In the genomic region with DNA sequence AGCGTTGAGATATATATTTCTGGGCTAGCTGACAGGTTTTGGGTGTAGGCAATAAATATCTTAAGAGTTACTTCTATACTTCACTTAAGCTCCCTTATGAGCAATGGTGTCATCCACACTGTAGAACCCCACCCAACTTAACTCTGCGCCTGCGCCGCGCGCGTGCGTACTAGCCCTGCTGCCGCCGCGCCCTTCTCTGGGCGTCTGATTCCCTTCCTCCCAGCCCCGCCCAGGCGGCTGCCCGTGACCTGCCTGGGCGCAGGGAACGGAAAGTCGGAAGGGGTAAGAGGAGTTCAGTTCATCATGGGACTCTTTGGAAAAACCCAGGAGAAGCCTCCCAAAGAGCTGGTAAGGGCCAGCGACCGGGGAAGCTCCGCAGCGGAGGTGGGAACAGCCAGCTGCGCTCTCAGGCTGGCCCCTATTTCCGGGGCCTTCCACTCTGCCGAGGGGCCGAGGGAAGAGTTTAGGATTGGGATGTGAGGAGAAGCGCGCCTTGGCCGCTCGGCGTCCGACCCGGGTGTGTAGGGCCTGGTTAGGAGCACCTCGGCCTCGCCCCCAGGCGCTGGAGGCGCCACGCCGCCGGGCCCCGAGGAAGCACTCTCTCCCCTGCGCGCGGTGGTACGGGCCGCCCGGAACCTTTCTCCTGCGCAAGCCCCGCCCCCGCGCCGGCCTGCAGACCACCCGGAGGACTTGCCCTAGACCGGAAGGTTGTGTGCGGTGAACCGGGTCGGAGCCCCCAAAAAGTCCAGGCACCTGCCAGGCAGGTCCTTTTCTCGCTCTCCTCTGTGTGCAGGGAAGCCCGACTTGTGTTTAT, we compare ENCODE assay signal across 8 mouse cellular contexts. TPM values are rescaled to one million over a fixed set of nuclear protein-coding genes. Genes with fewer than 3 reads are reported as not detected.
DNase-seq lines count a peak whose midpoint lies in the region; ATAC-seq and TF ChIP-seq lines count a peak whose summit lies in the region.

A gene (plus strand): TSS at position 112 of the 814 bp plus-strand sequence.

- peak within 1 kb of the TSS; percentile 90 for H3K27ac ChIP-seq in MEL (ENCODE audit: control insufficient read depth, low read depth, low read length)
- peak within 1 kb of the TSS; percentile 99 for H3K27ac ChIP-seq in cerebellum, adult 2 months (ENCODE audit: insufficient read depth, low read length)
- peak within 1 kb of the TSS; percentile 99 for H3K27ac ChIP-seq in lung, embryonic 16.5 days (ENCODE audit: low read length)

- H3K4me3 ChIP-seq in MEL (ENCODE audit: control insufficient read depth in 1 of 2, insufficient read depth in 1 of 2, low read depth in 2 of 2, low read length in 2 of 2), result peak within 1 kb of the TSS; percentile 80 to 85
- peak within 1 kb of the TSS; percentile 87 for H3K4me3 ChIP-seq in cerebellum, adult 2 months (replicated peaks; ENCODE audit: insufficient read depth, low read depth, low read length)
- H3K4me3 ChIP-seq in lung, embryonic 16.5 days (ENCODE audit: low read length), result peak within 1 kb of the TSS; percentile 68

- TF ChIP-seq CTCF in MEL (IDR thresholded peaks at IDR 0.05 in 2 of 3, conservative IDR thresholded peaks at IDR 0.05 in 1 of 3; ENCODE audit: control insufficient read depth in 1 of 3, insufficient read depth in 1 of 3, low read depth in 2 of 3, low read length in 3 of 3, poor library complexity in 1 of 3, severe bottlenecking in 1 of 3), result no peak
- no peak for TF ChIP-seq CTCF in cerebellum, adult 2 months (IDR thresholded peaks at IDR 0.05; ENCODE audit: borderline replicate concordance, insufficient read depth, low read depth, low read length)

- TF ChIP-seq RAD21 in MEL (IDR thresholded peaks at IDR 0.05; ENCODE audit: low read depth, low read length), result no peak

- TF ChIP-seq POLR2A in MEL (IDR thresholded peaks at IDR 0.05; ENCODE audit: control insufficient read depth in 1 of 2, insufficient read depth in 1 of 2, low read depth in 1 of 2, low read length in 2 of 2, poor library complexity in 1 of 2), result peak; percentile 44 to 87; a peak in 2 of 4 replicates
- peak; percentile 66; the same call in 1 of the 2 replicates for TF ChIP-seq POLR2A in cerebellum, adult 2 months (IDR thresholded peaks at IDR 0.05; ENCODE audit: borderline replicate concordance, insufficient read depth, low read length)

- under 1% methylated on average over 59 of the region's 59 CpGs for WGBS in cerebellum, adult 2 months
- WGBS in lung, embryonic 16.5 days, result under 1% methylated on average over 59 of the region's 59 CpGs

- ATAC-seq in hematopoietic stem cell, adult 5-6 weeks (replicated peaks in 1 of 2; ENCODE audit: insufficient read depth in 1 of 2, low FRiP score in 2 of 2, low TSS enrichment in 1 of 2, low read depth in 1 of 2, poor library complexity in 2 of 2, severe bottlenecking in 2 of 2), result peak; percentile 93 to 95
- peak; percentile 99 for ATAC-seq in lung, embryonic 16.5 days (ENCODE audit: low read depth)

- no peaks in the 10 kb centered on the region; a peak in 2 of 4 replicates for H3K27me3 ChIP-seq in MEL (ENCODE audit: control insufficient read depth in 1 of 2, insufficient read depth in 2 of 2, low read length in 2 of 2)
- H3K27me3 ChIP-seq in cerebellum, adult 2 months (ENCODE audit: control insufficient read depth, insufficient read depth, low read length), result no peaks in the 10 kb centered on the region
- H3K27me3 ChIP-seq in lung, embryonic 16.5 days (ENCODE audit: control insufficient read depth, insufficient read depth, low read depth, low read length), result no peaks in the 10 kb centered on the region

- H3K4me2 ChIP-seq in lung, embryonic 16.5 days (ENCODE audit: low read depth, low read length), result peak within 1 kb of the TSS; percentile 57

- no peaks in the 10 kb centered on the region for H3K9me3 ChIP-seq in MEL (replicated peaks; ENCODE audit: insufficient read depth, low read length)
- no peaks in the 10 kb centered on the region for H3K9me3 ChIP-seq in lung, embryonic 16.5 days (ENCODE audit: control insufficient read depth, low read length)

- peak; percentile 96 for DNase-seq in MEL (ENCODE audit: low read depth, low spot score)
- DNase-seq in cerebellum, adult 2 months, result peak; percentile 95 to 97
- peak; percentile 92 for DNase-seq in forelimb bud, embryonic 11.5 days (ENCODE audit: low read depth, low spot score)
- DNase-seq in layer of hippocampus, adult 9-10 months (ENCODE audit: low spot score), result peak; percentile 92
- peak; percentile 99 for DNase-seq in ovary, postnatal 10 days (ENCODE audit: low spot score)
- peak; percentile 91 to 95 for DNase-seq in thymus, postnatal 10 days (ENCODE audit: low spot score in 2 of 2)

- peaks cover 0 to 14% of the 10 kb centered on the region in 2 experiments; a peak in 2 of 4 replicates for H3K36me3 ChIP-seq in MEL (ENCODE audit: control insufficient read depth in 1 of 2, insufficient read depth in 2 of 2, low read length in 2 of 2)
- no peaks in the 10 kb centered on the region for H3K36me3 ChIP-seq in lung, embryonic 16.5 days (ENCODE audit: control insufficient read depth, insufficient read depth, low read length)

- peak within 1 kb of the TSS; percentile 89 for H3K9ac ChIP-seq in MEL (ENCODE audit: control insufficient read depth, low read depth, low read length, poor library complexity, severe bottlenecking)
- peak within 1 kb of the TSS; percentile 98 for H3K9ac ChIP-seq in lung, embryonic 16.5 days (ENCODE audit: low read length)

- peaks cover 17% of the 10 kb centered on the region for H3K79me2 ChIP-seq in MEL (ENCODE audit: control insufficient read depth, insufficient read depth, low read length, poor library complexity)

- TF ChIP-seq EP300 in MEL (IDR thresholded peaks at IDR 0.05; ENCODE audit: low read depth in 1 of 2, low read length in 2 of 2), result peak in 1 of 2 experiments; percentile 19; a peak in 2 of 4 replicates

- peaks cover 0 to 9% of the 10 kb centered on the region in 2 experiments for H3K4me1 ChIP-seq in MEL (ENCODE audit: control insufficient read depth in 1 of 2, insufficient read depth in 2 of 2, low read length in 2 of 2)
- H3K4me1 ChIP-seq in cerebellum, adult 2 months (ENCODE audit: control insufficient read depth, insufficient read depth, low read length), result no peaks in the 10 kb centered on the region
- peaks cover 3% of the 10 kb centered on the region; the same call in 1 of the 2 replicates for H3K4me1 ChIP-seq in lung, embryonic 16.5 days (replicated peaks; ENCODE audit: control insufficient read depth, insufficient read depth, low read length)

TF ChIP-seq in MEL, 35 proteins besides CTCF, POLR2A, EP300 and RAD21:
- TF ChIP-seq GABPA (IDR thresholded peaks at IDR 0.05; ENCODE audit: low read depth, low read length), result no peak
- 0 out of 2 replicates have a peak, but pooled peaks have one; percentile 43 for TF ChIP-seq TCF12 (IDR thresholded peaks at IDR 0.05; ENCODE audit: low read depth, low read length)
- TF ChIP-seq ZNF384 (IDR thresholded peaks at IDR 0.05; ENCODE audit: low read depth, low read length), result no peak
- no peak for TF ChIP-seq MYB (IDR thresholded peaks at IDR 0.05; ENCODE audit: low read depth, low read length)
- peak; percentile 74 for TF ChIP-seq MAX (IDR thresholded peaks at IDR 0.05; ENCODE audit: low read length)
- peak; percentile 95 for TF ChIP-seq NRF1 (IDR thresholded peaks at IDR 0.05; ENCODE audit: insufficient read depth, low read depth, low read length, poor library complexity, severe bottlenecking)
- TF ChIP-seq TBP (IDR thresholded peaks at IDR 0.05; ENCODE audit: low read depth, low read length), result 0 out of 2 replicates have a peak, but pooled peaks have one; percentile 60
- TF ChIP-seq CHD2 (IDR thresholded peaks at IDR 0.05; ENCODE audit: low read length), result no peak
- TF ChIP-seq HCFC1 (IDR thresholded peaks at IDR 0.05; ENCODE audit: low read depth, low read length), result peak; percentile 87
- TF ChIP-seq KAT2A (conservative IDR thresholded peaks at IDR 0.05; ENCODE audit: low read depth, low read length), result peak; percentile 69
- peak; percentile 74 for TF ChIP-seq MAZ (IDR thresholded peaks at IDR 0.05; ENCODE audit: low read depth, low read length)
- TF ChIP-seq POLR2AphosphoS2 (IDR thresholded peaks at IDR 0.05; ENCODE audit: low read length), result peak; percentile 71; the same call in 1 of the 2 replicates
- no peak for TF ChIP-seq GATA1 (IDR thresholded peaks at IDR 0.05; ENCODE audit: low read depth, low read length)
- no peak for TF ChIP-seq ZKSCAN1 (IDR thresholded peaks at IDR 0.05; ENCODE audit: low read depth, low read length)
- 0 out of 2 replicates have a peak, but pooled peaks have one; percentile 13 for TF ChIP-seq MYC (IDR thresholded peaks at IDR 0.05; ENCODE audit: low read depth, low read length)
- no peak for TF ChIP-seq POLR2AphosphoS5 (IDR thresholded peaks at IDR 0.05; ENCODE audit: borderline replicate concordance, low read depth, low read length)
- no peak for TF ChIP-seq MEF2A (IDR thresholded peaks at IDR 0.05; ENCODE audit: extremely low read depth, insufficient replicate concordance, low read depth, low read length, poor library complexity, severe bottlenecking)
- TF ChIP-seq CHD1 (IDR thresholded peaks at IDR 0.05; ENCODE audit: low read depth, low read length), result peak; percentile 99
- TF ChIP-seq ETS1 (IDR thresholded peaks at IDR 0.05; ENCODE audit: low read depth, low read length), result no peak; the same call in 1 of the 2 replicates
- peak; percentile 89 for TF ChIP-seq SIN3A (IDR thresholded peaks at IDR 0.05; ENCODE audit: low read length)
- peak; percentile 47 for TF ChIP-seq MXI1 (IDR thresholded peaks at IDR 0.05; ENCODE audit: low read depth, low read length)
- no peak for TF ChIP-seq USF1 (IDR thresholded peaks at IDR 0.05; ENCODE audit: low read depth, low read length)
- no peak for TF ChIP-seq ZC3H11A (IDR thresholded peaks at IDR 0.05; ENCODE audit: low read depth, low read length)
- no peak for TF ChIP-seq JUND (IDR thresholded peaks at IDR 0.05; ENCODE audit: low read depth, low read length)
- peak; percentile 92 for TF ChIP-seq NELFE (IDR thresholded peaks at IDR 0.05; ENCODE audit: low read depth, low read length)
- TF ChIP-seq UBTF (IDR thresholded peaks at IDR 0.05; ENCODE audit: borderline replicate concordance, insufficient read depth, low read depth, low read length), result no peak
- TF ChIP-seq ZMIZ1 (IDR thresholded peaks at IDR 0.05; ENCODE audit: low read depth, low read length), result peak; percentile 90
- TF ChIP-seq RCOR1 (IDR thresholded peaks at IDR 0.05; ENCODE audit: low read depth, low read length), result no peak

RNA-seq across cellular contexts. Expression of the gene that starts here (rescaled TPM):
- 41.7 and 42.7 TPM in 2 replicates for total RNA-seq in MEL (2012; rRNA removed)
- polyA plus RNA-seq in MEL (2012; ENCODE audit: insufficient read depth in 1 of 2, insufficient read length in 2 of 2, low read depth in 1 of 2, low replicate concordance in 2 of 2, missing spikeins in 1 of 2), result 10 to 100 TPM in 1 of 2 experiments, not detected in 1; 69.3 TPM
- polyA plus RNA-seq in cerebellum, adult 2 months (2012; rRNA removed), result 115 and 125 TPM in 2 replicates
- total RNA-seq in hematopoietic stem cell, adult 5-6 weeks (2017), result 105 and 112 TPM in 2 replicates
- polyA plus RNA-seq in lung, embryonic 16.5 days (2015; fragmentation: Nextera tagmentation; extraction: Ambion mirVana), result 68.9 and 73.9 TPM in 2 replicates

Comparison
In these comparisons a context has a peak if more than half of its experiments do, and no peak if none do; other contexts are left out.
1. Peak in every context shown above with its lines: DNase-seq, ATAC-seq, H3K4me3 ChIP-seq and H3K27ac ChIP-seq.